Mouse (Mus musculus) layer of hippocampus, adult 2 months (tissue): Measurements from ENCODE around the gene Sec24a. TPM values are rescaled to one million over a fixed set of nuclear protein-coding genes. Genes with fewer than 3 reads are reported as not detected.

ENCODE experiments used
- DNase-seq, 2 experiments: peaks; one replicate each; pipeline ENCODE4 v3.0.0; 2022; ENCODE audit warnings: low spot score in 2 of 2
- H3K27ac ChIP-seq: fragments of 200-600 bp; 2 replicates; pipeline ENCODE4 v1.8.1; 2022
- H3K4me3 ChIP-seq: fragments of 200-600 bp; 2 replicates; pipeline ENCODE4 v1.8.1; 2022; ENCODE audit warnings: mild to moderate bottlenecking
- CTCF ChIP-seq: fragments of 200-600 bp; conservative IDR thresholded peaks from 2 replicates; pipeline ENCODE4 v1.8.1; 2022; ENCODE audit warnings: antibody characterized with exemption, mild to moderate bottlenecking, moderate library complexity
- total RNA-seq, 2 experiments: library from RNA; stranded (reverse); gene quantifications; 2 replicates each; pipeline ENCODE4 v1.2.3; 2021

The Sec24a gene
- total RNA-seq, 2 experiments from 2014 or later, result 17.6 to 21.6 TPM

DNA sequence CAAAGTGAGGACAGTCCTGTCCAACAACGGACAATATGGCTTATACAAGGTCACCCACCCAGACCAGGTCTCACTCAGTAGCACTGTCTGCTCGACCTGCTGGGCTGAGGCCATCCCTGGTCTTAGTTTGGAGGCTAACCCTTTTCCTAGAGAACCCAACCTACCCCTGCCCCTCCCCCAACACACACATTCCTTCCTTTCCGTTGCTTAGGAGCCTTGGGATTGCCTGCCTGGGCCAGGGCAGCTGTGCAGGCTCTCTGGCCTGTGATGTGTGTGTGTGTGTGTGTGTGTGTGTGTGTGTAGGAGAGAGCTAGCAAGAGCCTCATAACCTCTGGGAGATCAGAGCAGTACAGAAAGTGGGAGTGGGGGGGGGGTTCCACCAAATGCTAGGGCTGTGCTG is 114.9 kb downstream of the Sec24a start:
- TF ChIP-seq CTCF, result no peak
- no peak for DNase-seq
- peak overlapping the region; percentile 51; the same call in 1 of the 2 replicates for H3K27ac ChIP-seq
- no peak overlapping the region for H3K4me3 ChIP-seq

DNA sequence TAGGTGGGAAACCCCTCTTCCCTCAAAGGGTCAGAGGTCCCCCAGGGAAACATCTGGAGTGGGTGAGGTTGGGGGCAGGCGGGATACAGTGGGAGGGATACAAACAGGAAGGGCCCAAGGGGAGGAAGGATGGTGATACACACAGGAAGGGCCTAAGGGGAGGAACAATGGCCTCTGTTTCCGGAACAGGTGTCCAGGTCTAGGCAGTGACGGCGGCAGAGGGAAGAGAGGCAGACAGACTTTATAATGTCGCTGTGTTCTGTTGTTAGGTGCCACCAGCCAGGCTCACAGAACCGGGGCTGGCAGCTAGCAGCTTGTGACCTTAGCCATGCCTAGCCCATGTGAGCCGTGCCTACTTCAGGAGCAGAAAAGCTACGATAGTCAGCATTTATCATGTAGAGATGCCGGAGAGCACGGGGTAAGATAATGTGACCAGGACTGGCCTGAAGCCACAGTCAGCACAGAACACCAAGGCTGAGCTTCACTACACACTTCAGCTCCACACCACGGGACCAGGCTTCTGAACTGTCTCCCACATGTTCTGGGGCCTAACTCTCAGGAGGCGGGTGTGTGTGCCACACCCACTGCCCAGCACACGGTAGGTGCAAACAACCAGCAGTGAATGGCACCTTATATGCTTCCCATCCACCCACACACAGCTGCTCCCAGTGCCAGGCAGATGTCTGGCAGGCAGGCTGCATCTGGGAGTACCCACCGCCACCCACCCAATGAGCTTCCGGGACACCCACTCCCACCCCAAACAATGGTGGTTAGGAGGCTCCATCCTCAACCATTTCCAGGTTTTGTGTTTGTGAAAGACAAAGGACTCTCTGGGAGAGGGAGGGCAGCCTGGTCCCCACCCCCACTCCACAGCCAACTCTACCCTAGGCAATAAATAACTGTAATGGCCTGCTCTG is 116.4 kb downstream of the Sec24a start:
- TF ChIP-seq CTCF, result no peak
- peak in 1 of 2 experiments; percentile 16 for DNase-seq
- peak overlapping the region; percentile 70 for H3K27ac ChIP-seq
- no peak overlapping the region; the same call in 1 of the 2 replicates for H3K4me3 ChIP-seq

GRCm38 (mm10) chr11:51646245-51646644 is 117.2 kb downstream of the Sec24a start:
- no peak for DNase-seq
- TF ChIP-seq CTCF, result no peak
- Histone ChIP-seq H3K4me3 (no peak overlapping the region), H3K27ac (peak overlapping the region; percentile 70)

DNA sequence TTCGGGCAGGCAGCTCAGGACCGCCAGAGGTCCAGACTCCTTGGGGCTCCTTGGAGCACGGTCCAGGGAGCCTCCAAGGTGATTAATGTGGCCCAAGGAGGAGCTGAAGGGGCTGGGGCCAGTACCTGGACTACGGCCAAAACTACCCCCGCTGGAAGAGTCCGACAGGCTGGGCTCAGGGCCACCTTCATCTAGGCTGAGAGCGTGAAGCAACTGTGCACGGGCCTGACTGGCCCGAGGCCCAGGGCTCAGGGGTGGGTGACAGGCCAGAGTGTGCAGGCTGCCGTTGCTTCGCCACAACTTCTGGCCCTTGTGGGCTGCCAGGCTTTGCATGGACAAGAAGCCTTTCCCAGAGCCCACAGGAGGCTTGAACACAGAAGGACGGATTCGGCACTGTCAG is 118.1 kb downstream of the Sec24a start:
- no peak for DNase-seq
- no peak for TF ChIP-seq CTCF
- no peak overlapping the region for H3K4me3 ChIP-seq
- H3K27ac ChIP-seq, result no peak overlapping the region

DNA sequence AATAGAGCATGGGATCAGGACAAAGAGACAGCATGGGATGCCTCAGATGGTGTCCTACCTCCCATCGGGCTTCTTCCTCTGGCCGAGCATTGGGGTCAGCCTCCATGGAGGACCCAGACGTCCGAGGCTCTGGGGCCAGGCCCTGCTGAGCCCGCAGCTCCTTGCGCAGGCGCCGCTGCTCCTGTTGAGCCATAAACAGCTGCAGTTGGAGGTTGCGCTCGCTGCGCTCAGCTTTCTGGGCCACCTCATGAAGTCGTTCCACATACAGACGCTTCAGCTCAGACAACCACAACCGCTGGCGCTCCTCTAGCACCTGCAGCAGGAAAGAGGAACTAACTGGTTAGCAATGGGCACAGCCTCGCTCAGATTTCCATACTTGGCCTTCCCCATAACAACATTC is 119.2 kb downstream of the Sec24a start:
- Histone ChIP-seq H3K27ac (no peak overlapping the region), H3K4me3 (no peak overlapping the region)
- DNase-seq, result no peak
- no peak for TF ChIP-seq CTCF

GRCm38 (mm10) chr11:51643761-51644160 is 119.7 kb downstream of the Sec24a start:
- peak overlapping the region; percentile 51; the same call in 1 of the 2 replicates for H3K27ac ChIP-seq
- TF ChIP-seq CTCF, result no peak
- DNase-seq, result no peak
- peak overlapping the region; percentile 27; the same call in 1 of the 2 replicates for H3K4me3 ChIP-seq

DNA sequence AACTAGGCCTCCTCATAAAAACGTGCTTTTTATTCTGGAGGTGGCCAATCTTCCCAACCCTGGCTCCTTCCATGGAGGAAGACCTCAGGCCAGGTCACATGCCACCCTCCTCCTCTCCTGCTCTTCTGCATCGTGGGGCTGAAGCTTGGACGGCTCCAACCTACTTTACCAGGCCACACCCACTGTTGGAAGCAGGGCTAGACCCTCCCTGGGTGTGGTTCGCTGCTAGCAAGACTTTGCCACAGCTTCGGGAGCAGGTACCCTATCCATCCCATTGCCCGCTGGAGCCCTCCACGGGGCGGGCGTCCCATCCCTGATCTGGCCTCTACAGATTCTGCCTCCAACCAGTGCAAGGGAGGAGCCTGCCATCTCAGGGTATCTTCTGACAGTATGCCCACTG is 120.2 kb downstream of the Sec24a start:
- no peak for TF ChIP-seq CTCF
- Histone ChIP-seq H3K4me3 (no peak overlapping the region), H3K27ac (peak overlapping the region; percentile 51; the same call in 1 of the 2 replicates)
- no peak for DNase-seq

Other genes starting within 250 kb of the Sec24a start
- 1 to 10 TPM; 8.1 to 9.4 TPM for gene Phykpl, start 178.9 kb downstream of the Sec24a start, total RNA-seq
- 100 to 1,000 TPM; 149 to 155 TPM for gene Hnrnpab, start 156.8 kb downstream of the Sec24a start, total RNA-seq
- gene Nhp2, start 143.9 kb downstream of the Sec24a start, total RNA-seq, result 10 to 100 TPM; 41.7 to 48.2 TPM
- 10 to 100 TPM; 59.8 to 65.2 TPM for gene Rmnd5b, start 127.7 kb downstream of the Sec24a start, total RNA-seq
- gene N4bp3, start 112.8 kb downstream of the Sec24a start, total RNA-seq, result 10 to 100 TPM; 11.3 to 16.4 TPM
- gene D930048N14Rik, start 112.7 kb downstream of the Sec24a start, total RNA-seq, result 1 to 10 TPM; 1.4 to 2.4 TPM
- gene 0610009B22Rik, start 74.8 kb downstream of the Sec24a start, total RNA-seq, result 10 to 100 TPM; 33.7 to 37.3 TPM
- 10 to 100 TPM; 71.7 to 72.0 TPM for gene Sar1b, start 53 bp upstream of the Sec24a start, total RNA-seq
- 10 to 100 TPM; 39.2 to 42.1 TPM for gene Jade2, start 94.0 kb upstream of the Sec24a start, total RNA-seq
- gene Cdkn2aipnl, start 204.0 kb upstream of the Sec24a start, total RNA-seq, result 10 to 100 TPM; 34.2 to 37.6 TPM
- gene Ube2b, start 237.1 kb upstream of the Sec24a start, total RNA-seq, result 100 to 1,000 TPM; 182 to 191 TPM
- gene Cdkl3, start 240.6 kb upstream of the Sec24a start, total RNA-seq, result 10 to 100 TPM; 13.6 to 13.7 TPM